Mouse (Mus musculus): ENCODE data around the gene Muc15. TPM values are rescaled to one million over a fixed set of nuclear protein-coding genes. Genes with fewer than 3 reads are reported as not detected.

Muc15 gene
- not detected in 2 replicates for polyA plus RNA-seq (2012; rRNA removed)

GRCm38 (mm10) chr2:110721290-110721753 lies at the start of gene Muc15:
Gene Muc15, plus strand, starts transcription at chr2:110721340.

Other genes starting within 250 kb of the Muc15 start
- not detected in 2 replicates for gene Slc5a12, start 124.0 kb upstream of the Muc15 start, polyA plus RNA-seq (2012; rRNA removed)
- 0.02 TPM in 1 of 2 replicates, not detected in the other for gene Ano3, start 229.6 kb downstream of the Muc15 start, polyA plus RNA-seq (2012; rRNA removed)